Mouse (Mus musculus): ENCODE measurements at regions not wholly inside any gene's neighbourhood (a gene's known extent, or its start where the extent isn't known, plus 50 kb on each side); places are given as distances from the start of the nearest gene placed in this dataset.

DNA sequence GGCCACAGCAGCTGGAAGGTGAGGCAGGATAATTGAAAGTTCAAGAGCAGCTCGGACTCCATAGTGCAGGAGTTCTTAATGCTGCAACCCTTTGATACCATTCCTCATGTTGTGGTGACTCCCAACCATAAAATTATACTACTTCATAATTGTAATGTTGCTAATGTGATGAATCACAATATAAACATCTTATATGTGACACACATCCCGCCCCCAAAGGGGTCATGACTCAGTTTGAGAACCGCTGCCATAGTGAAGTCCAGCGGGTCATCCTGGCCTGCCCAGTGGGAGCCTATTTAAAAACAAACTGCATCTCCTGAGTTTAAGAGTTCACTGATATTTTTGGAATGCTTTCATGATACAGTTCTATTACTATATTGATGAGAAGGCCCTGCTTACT lies 97.7 kb upstream of the Acsl4 start:
- 79% methylated on average over 4 of the region's 4 CpGs for WGBS
- H3K4me3 ChIP-seq (ENCODE audit: low read depth, low read length) = no peak overlapping the region
- H3K27ac ChIP-seq (replicated peaks; ENCODE audit: low read depth, low read length) = no peak overlapping the region
- no peak for DNase-seq (ENCODE audit: low spot score)
- no peaks in the 10 kb centered on the region for H3K36me3 ChIP-seq (replicated peaks; ENCODE audit: control insufficient read depth, insufficient read depth, low read depth, low read length)
- no peak overlapping the region for H3K9ac ChIP-seq (replicated peaks; ENCODE audit: low read length)
- H3K27me3 ChIP-seq (ENCODE audit: control insufficient read depth, insufficient read depth, low read length) = no peaks in the 10 kb centered on the region
- H3K9me3 ChIP-seq (replicated peaks; ENCODE audit: control insufficient read depth, low read length) = no peaks in the 10 kb centered on the region
- no peak overlapping the region for H3K4me2 ChIP-seq (ENCODE audit: low read depth, low read length)
- H3K4me1 ChIP-seq (ENCODE audit: control insufficient read depth, insufficient read depth, low read length) = no peaks in the 10 kb centered on the region
- ATAC-seq (replicated peaks; ENCODE audit: insufficient number of reproducible peaks, low FRiP score, low TSS enrichment, low read depth) = no peak

DNA sequence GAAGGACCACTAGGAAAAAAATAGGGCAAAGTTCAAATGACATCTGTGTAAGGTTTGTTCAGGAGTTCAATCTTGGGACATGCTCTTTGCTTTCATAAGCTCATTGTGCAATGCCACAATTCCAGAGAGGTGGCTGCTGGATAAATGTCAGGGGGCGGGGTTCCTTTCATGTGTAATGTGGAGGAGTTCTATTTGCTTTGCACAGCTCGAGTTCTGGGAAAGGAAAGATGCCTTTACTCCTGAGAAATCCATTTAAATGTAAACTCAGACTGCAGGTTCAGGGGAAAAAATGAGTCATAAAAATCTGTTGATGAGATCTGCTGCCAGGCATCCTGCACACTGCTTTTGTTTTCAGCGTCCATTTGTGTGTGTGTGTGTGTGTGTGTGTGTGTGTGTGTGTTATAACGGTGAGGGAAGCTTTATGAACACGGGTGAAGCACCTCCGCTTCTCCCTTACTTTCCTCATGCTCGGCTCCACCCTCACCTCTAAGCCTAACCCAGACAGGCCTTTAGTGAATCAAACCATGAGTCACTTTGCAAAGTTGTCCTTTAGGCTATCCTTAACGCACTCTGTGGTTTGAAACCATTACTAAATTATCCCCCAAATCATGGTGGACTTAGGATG lies 99.9 kb upstream of the Acsl4 start:
- no peaks in the 10 kb centered on the region for H3K4me1 ChIP-seq (ENCODE audit: control insufficient read depth, insufficient read depth, low read length)
- 61% methylated on average over 8 of the region's 8 CpGs for WGBS
- no peak overlapping the region for H3K9ac ChIP-seq (replicated peaks; ENCODE audit: low read length)
- H3K27me3 ChIP-seq (ENCODE audit: control insufficient read depth, insufficient read depth, low read length) = no peaks in the 10 kb centered on the region
- no peak for DNase-seq (ENCODE audit: low spot score)
- no peak overlapping the region for H3K4me2 ChIP-seq (ENCODE audit: low read depth, low read length)
- no peak overlapping the region for H3K4me3 ChIP-seq (ENCODE audit: low read depth, low read length)
- no peaks in the 10 kb centered on the region for H3K36me3 ChIP-seq (replicated peaks; ENCODE audit: control insufficient read depth, insufficient read depth, low read depth, low read length)
- no peak for ATAC-seq (replicated peaks; ENCODE audit: insufficient number of reproducible peaks, low FRiP score, low TSS enrichment, low read depth)
- no peak overlapping the region for H3K27ac ChIP-seq (replicated peaks; ENCODE audit: low read depth, low read length)
- no peaks in the 10 kb centered on the region for H3K9me3 ChIP-seq (replicated peaks; ENCODE audit: control insufficient read depth, low read length)

DNA sequence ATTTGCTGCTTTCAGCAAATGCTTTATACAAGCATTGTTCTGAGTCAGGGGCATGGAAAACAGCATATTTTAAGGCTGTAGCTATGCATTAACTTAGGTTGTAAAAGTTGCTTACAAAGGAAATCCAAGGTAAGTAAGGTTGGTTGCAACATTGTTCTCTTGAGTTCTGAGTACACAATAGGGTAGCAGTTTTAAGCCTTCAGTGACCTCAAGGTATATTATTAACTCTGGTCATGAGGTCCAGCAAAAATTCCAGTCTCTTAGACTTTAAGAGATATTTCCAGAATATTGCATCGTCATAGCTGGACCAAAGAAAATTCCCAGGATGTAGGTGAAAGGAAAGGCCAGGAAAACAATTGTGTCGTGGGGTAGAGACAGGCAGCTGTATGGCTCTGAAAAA lies 110.8 kb upstream of the Acsl4 start:
- H3K27ac ChIP-seq (replicated peaks; ENCODE audit: low read depth, low read length) = no peak overlapping the region
- H3K27me3 ChIP-seq (ENCODE audit: control insufficient read depth, insufficient read depth, low read length) = no peaks in the 10 kb centered on the region
- no peak overlapping the region for H3K4me2 ChIP-seq (ENCODE audit: low read depth, low read length)
- no peaks in the 10 kb centered on the region for H3K36me3 ChIP-seq (replicated peaks; ENCODE audit: control insufficient read depth, insufficient read depth, low read depth, low read length)
- ATAC-seq (replicated peaks; ENCODE audit: insufficient number of reproducible peaks, low FRiP score, low TSS enrichment, low read depth) (no peak), DNase-seq (ENCODE audit: low spot score) (no peak)
- WGBS = 87% methylated on average over 2 of the region's 2 CpGs
- no peaks in the 10 kb centered on the region for H3K4me1 ChIP-seq (ENCODE audit: control insufficient read depth, insufficient read depth, low read length)
- no peak overlapping the region for H3K4me3 ChIP-seq (ENCODE audit: low read depth, low read length)
- H3K9me3 ChIP-seq (replicated peaks; ENCODE audit: control insufficient read depth, low read length) = no peaks in the 10 kb centered on the region
- H3K9ac ChIP-seq (replicated peaks; ENCODE audit: low read length) = no peak overlapping the region

DNA sequence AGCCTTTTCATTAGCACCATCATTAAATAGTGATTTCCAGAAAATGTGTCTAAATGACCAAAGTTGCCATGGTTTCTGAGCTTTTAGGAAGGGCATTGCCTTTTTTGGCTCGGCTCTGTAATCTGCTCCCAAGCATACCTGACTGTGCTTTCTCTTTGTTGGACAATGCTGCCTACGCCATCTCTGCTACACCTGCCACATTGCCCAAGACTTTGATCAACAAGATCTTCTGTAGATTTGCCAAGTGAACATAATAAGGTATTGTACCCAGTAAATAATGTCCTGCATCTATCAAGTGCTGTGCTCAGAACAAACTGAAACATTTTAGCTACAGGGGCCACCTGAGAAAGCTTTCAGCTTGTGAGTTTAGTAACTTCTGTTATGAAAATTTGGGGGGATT lies 114.6 kb upstream of the Acsl4 start:
- no peaks in the 10 kb centered on the region for H3K4me1 ChIP-seq (ENCODE audit: control insufficient read depth, insufficient read depth, low read length)
- ATAC-seq (replicated peaks; ENCODE audit: insufficient number of reproducible peaks, low FRiP score, low TSS enrichment, low read depth) (no peak), DNase-seq (ENCODE audit: low spot score) (no peak)
- H3K9ac ChIP-seq (replicated peaks; ENCODE audit: low read length) = no peak overlapping the region
- H3K36me3 ChIP-seq (replicated peaks; ENCODE audit: control insufficient read depth, insufficient read depth, low read depth, low read length) = no peaks in the 10 kb centered on the region
- H3K27ac ChIP-seq (replicated peaks; ENCODE audit: low read depth, low read length) = no peak overlapping the region
- no peaks in the 10 kb centered on the region for H3K9me3 ChIP-seq (replicated peaks; ENCODE audit: control insufficient read depth, low read length)
- H3K4me3 ChIP-seq (ENCODE audit: low read depth, low read length) = no peak overlapping the region
- H3K27me3 ChIP-seq (ENCODE audit: control insufficient read depth, insufficient read depth, low read length) = no peaks in the 10 kb centered on the region
- 80% methylated on average over 2 of the region's 2 CpGs for WGBS
- H3K4me2 ChIP-seq (ENCODE audit: low read depth, low read length) = no peak overlapping the region

DNA sequence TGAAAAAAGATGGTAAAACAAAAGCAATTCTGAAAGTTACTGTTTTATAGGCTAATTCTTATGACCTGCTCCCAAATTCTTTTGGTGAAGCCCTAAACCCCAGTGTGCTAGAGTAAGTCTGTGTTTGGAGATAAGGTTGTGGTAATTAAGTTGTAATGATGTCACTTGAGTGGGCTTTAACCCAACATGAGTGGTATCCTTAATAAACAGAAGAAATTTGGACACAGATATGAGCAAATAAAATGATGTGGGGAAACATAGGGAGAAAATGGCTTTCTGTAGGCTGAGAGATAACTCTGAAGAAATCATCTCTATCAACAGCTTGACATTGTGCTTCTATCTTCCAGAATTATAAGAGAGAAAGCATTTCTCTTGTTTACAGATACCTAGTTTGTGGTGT lies 117.1 kb upstream of the Acsl4 start:
- no peak for ATAC-seq (replicated peaks; ENCODE audit: insufficient number of reproducible peaks, low FRiP score, low TSS enrichment, low read depth)
- H3K4me2 ChIP-seq (ENCODE audit: low read depth, low read length) = no peak overlapping the region
- H3K27me3 ChIP-seq (ENCODE audit: control insufficient read depth, insufficient read depth, low read length) = no peaks in the 10 kb centered on the region

DNA sequence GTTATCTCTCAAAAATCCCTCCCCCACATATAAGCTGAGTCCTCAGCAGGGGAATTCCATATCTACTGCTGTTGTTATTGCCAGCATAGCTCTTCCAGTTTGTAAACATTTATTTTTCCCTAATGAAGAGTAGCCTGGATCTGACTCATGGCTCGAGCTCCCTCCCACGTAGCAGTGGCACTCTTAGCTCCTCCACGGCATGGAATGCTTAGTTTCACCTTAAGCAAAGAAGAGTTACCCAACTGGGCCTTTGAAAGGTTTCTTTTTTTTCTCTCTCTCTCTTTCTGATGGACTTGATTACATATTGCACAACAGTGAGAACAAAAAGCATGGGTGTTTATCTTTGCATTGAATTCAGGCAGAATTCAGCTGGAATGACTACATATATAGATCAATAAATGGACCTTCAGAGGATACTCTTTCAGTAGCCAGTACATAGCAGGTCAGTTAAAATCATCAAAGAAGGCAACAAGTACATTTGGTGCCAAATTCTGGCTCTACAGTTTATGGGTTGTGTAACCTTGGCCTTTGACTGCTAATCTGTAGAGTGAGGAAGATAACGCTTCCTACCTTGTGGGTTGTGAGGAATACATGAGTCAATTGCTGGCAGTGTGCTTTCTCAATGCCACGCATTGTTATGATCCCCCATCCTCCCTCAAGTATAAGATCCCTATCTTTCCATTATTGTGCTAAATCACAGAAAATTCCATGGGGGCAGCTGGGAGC lies 126.2 kb upstream of the Acsl4 start:
- no peak overlapping the region for H3K27ac ChIP-seq (replicated peaks; ENCODE audit: low read depth, low read length)
- no peaks in the 10 kb centered on the region for H3K36me3 ChIP-seq (replicated peaks; ENCODE audit: control insufficient read depth, insufficient read depth, low read depth, low read length)
- no peak overlapping the region for H3K4me2 ChIP-seq (ENCODE audit: low read depth, low read length)
- H3K4me3 ChIP-seq (ENCODE audit: low read depth, low read length) = no peak overlapping the region
- no peaks in the 10 kb centered on the region for H3K4me1 ChIP-seq (ENCODE audit: control insufficient read depth, insufficient read depth, low read length)
- WGBS = 86% methylated on average over 5 of the region's 5 CpGs
- ATAC-seq (replicated peaks; ENCODE audit: insufficient number of reproducible peaks, low FRiP score, low TSS enrichment, low read depth) = no peak
- H3K9ac ChIP-seq (replicated peaks; ENCODE audit: low read length) = no peak overlapping the region
- H3K27me3 ChIP-seq (ENCODE audit: control insufficient read depth, insufficient read depth, low read length) = no peaks in the 10 kb centered on the region
- DNase-seq (ENCODE audit: low spot score) = no peak
- H3K9me3 ChIP-seq (replicated peaks; ENCODE audit: control insufficient read depth, low read length) = no peaks in the 10 kb centered on the region

More for the DNA sequence above, 117.1 kb upstream of the Acsl4 start:
- Histone ChIP-seq H3K4me1 (ENCODE audit: control insufficient read depth, insufficient read depth, low read length) (no peaks in the 10 kb centered on the region), H3K9ac (replicated peaks; ENCODE audit: low read length) (no peak overlapping the region), H3K27ac (replicated peaks; ENCODE audit: low read depth, low read length) (no peak overlapping the region), H3K9me3 (replicated peaks; ENCODE audit: control insufficient read depth, low read length) (no peaks in the 10 kb centered on the region), H3K36me3 (replicated peaks; ENCODE audit: control insufficient read depth, insufficient read depth, low read depth, low read length) (no peaks in the 10 kb centered on the region), H3K4me3 (ENCODE audit: low read depth, low read length) (no peak overlapping the region)
- DNase-seq (ENCODE audit: low spot score) = no peak

DNA sequence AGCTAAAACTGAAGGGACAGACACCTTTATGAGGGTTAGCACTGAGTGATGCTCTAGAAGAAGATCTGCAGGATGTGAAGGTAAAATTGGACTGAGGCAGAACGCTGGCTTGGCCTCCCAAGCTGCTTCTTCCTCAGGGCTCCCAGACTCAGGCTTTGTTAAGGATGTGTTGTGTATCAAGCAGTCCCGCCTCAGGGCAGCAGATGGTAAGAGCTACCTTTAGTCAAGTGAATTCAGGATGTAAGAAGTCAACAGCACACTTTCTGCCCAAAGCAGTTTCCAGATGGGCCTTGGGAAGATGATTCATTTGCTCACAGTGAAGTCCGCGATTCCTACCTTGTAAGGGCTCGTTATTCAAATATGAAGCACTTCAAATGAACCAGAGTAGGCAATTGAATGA lies 126.9 kb upstream of the Acsl4 start:
- H3K36me3 ChIP-seq (replicated peaks; ENCODE audit: control insufficient read depth, insufficient read depth, low read depth, low read length) = no peaks in the 10 kb centered on the region
- DNase-seq (ENCODE audit: low spot score) = no peak
- H3K4me1 ChIP-seq (ENCODE audit: control insufficient read depth, insufficient read depth, low read length) = no peaks in the 10 kb centered on the region
- no peaks in the 10 kb centered on the region for H3K9me3 ChIP-seq (replicated peaks; ENCODE audit: control insufficient read depth, low read length)
- no peak for ATAC-seq (replicated peaks; ENCODE audit: insufficient number of reproducible peaks, low FRiP score, low TSS enrichment, low read depth)
- no peak overlapping the region for H3K4me2 ChIP-seq (ENCODE audit: low read depth, low read length)
- H3K4me3 ChIP-seq (ENCODE audit: low read depth, low read length) = no peak overlapping the region
- 80% methylated on average over 5 of the region's 5 CpGs for WGBS
- H3K9ac ChIP-seq (replicated peaks; ENCODE audit: low read length) = no peak overlapping the region
- H3K27ac ChIP-seq (replicated peaks; ENCODE audit: low read depth, low read length) = no peak overlapping the region
- H3K27me3 ChIP-seq (ENCODE audit: control insufficient read depth, insufficient read depth, low read length) = no peaks in the 10 kb centered on the region

DNA sequence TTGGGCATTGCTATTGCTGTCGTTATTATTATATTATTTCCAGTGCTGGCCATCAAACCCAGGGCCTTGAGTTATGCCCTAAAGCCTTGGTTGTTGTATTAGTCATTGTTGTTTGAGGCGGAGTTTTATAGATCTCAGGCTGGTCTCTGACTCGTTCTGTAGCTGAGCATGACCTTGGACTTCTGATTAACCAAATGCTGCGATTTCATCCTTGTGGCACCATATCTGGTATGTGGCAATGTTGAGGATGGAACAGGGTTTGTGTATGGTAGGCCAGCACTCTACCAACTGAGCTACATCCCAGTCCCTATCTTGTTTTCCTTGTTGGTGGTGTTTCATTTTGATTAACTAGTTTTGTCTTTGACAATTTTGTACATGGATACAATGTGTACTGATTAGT lies 130.7 kb upstream of the Acsl4 start:
- 86% methylated on average over 4 of the region's 4 CpGs for WGBS
- Histone ChIP-seq H3K9ac (replicated peaks; ENCODE audit: low read length) (no peak overlapping the region), H3K36me3 (replicated peaks; ENCODE audit: control insufficient read depth, insufficient read depth, low read depth, low read length) (no peaks in the 10 kb centered on the region), H3K4me2 (ENCODE audit: low read depth, low read length) (no peak overlapping the region), H3K4me3 (ENCODE audit: low read depth, low read length) (no peak overlapping the region), H3K27me3 (ENCODE audit: control insufficient read depth, insufficient read depth, low read length) (no peaks in the 10 kb centered on the region), H3K9me3 (replicated peaks; ENCODE audit: control insufficient read depth, low read length) (no peaks in the 10 kb centered on the region), H3K27ac (replicated peaks; ENCODE audit: low read depth, low read length) (no peak overlapping the region), H3K4me1 (ENCODE audit: control insufficient read depth, insufficient read depth, low read length) (no peaks in the 10 kb centered on the region)
- no peak for DNase-seq (ENCODE audit: low spot score)
- ATAC-seq (replicated peaks; ENCODE audit: insufficient number of reproducible peaks, low FRiP score, low TSS enrichment, low read depth) = no peak
